Mouse (Mus musculus) G1E (cell line): ENCODE measurements around the gene Inafm2.

Experiments
- CTCF ChIP-seq: IDR thresholded peaks from 2 replicates; pipeline ENCODE4 v1.5.1; 2012; ENCODE audit warnings: low read depth, low read length, inconsistent platforms, mixed read lengths
- GATA1 ChIP-seq: IDR thresholded peaks from 2 replicates; pipeline ENCODE4 v1.6.1; 2012; ENCODE audit warnings: borderline replicate concordance, low read length, inconsistent platforms, mixed read lengths
- GATA2 ChIP-seq: IDR thresholded peaks from 2 replicates; pipeline ENCODE4 v1.6.1; 2012; ENCODE audit warnings: low read depth, low read length, inconsistent platforms, borderline replicate concordance
- POLR2AphosphoS5 ChIP-seq: IDR thresholded peaks from 2 replicates; pipeline ENCODE4 v1.6.1; 2012; ENCODE audit warnings: low read depth, low read length, inconsistent platforms; ENCODE audit not compliant: insufficient replicate concordance
- TAL1 ChIP-seq: conservative IDR thresholded peaks from 2 replicates; pipeline ENCODE4 v1.6.1; 2012; ENCODE audit warnings: low read depth, low read length, inconsistent platforms, mixed read lengths

DNA sequence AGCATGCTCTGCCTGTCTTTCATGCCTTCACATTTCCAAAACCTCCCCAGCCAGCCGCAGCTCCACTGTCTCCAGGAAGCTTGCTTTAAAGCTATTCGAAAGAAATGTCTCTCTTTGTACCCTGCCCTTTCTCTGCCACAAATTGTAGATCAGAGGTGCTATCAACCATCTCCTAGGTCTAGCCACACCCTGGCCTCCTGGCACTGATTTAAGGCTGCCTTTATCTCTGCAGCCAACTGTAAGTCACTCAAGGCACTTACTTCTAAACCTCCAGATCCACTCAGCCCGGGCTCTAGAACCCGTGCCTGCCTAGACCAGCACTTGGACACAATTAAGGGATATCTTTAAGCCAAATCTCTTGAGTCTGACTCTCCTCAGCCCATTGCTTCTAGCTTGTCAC is 32.9 kb downstream of the Inafm2 start:
- no peak for TF ChIP-seq GATA1
- TF ChIP-seq CTCF = no peak
- TF ChIP-seq GATA2 = no peak
- no peak for TF ChIP-seq POLR2AphosphoS5
- no peak for TF ChIP-seq TAL1
